Mouse (Mus musculus): ENCODE results near the gene Ccdc85c.

Ccdc85c gene

DNA sequence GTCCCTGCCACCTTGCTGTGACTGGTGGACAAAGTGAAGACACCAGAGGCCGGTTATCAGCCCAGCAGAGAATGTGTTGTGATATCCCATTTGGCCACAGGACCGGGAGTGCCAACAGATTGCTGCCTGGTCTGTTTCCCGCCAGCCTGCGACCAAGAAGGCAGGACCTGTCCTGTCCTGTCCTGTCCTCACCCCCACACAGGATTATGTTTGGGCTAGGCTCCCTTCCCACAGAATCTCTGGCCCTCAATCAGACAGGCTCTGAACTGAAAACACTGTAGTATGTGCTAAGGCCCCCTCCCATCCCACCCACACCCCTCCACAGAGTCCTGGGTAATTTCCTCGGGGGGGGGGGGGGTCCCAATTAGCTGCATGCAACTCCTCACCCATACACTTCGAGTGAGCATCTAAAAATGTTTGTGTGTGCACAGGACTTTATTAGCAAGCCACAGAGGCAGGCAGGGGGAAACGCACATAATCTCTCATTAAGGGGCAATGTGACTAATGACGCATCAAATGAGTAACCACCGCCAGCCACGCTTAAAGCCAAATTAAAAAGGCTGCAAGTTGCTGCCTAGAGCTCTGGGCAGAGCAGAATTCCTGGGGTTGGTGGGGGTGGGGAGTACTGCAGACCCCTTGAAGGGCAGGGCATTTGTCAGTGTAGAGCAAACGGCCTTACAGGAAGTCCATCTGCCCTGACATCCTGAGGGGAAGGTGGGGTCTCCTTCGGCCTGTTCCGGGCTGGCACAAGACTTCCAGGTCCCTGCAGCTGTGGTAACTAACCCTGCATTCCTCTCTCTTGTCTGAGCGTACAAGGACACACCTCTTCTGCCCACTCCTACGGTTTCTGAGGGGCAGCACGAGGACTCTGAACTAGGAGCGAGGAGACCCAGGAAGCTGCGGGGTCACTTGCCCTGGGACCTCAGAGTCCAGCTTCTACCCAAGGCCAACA is 61.9 kb downstream of the Ccdc85c start:
- no peak for DNase-seq

DNA sequence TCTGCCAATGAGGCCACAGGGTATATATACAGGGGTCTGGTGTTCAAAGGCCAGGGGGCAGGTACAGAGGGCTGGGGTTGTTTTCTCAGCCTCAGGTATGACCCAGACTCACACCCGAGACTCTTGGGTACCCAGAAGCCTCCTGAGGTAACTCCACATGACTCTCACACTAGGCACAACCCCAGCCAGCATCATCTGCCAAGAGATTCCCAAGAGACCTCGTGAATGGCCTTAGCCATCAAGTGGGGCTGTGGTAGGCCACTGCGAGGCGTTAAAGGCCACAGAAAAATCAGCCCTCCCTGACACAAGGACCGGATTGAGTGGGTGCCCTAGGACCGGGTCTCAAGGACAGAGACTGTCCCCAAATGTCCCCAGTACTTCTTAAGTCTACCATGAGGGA is 62.7 kb downstream of the Ccdc85c start:
- no peak for DNase-seq

DNA sequence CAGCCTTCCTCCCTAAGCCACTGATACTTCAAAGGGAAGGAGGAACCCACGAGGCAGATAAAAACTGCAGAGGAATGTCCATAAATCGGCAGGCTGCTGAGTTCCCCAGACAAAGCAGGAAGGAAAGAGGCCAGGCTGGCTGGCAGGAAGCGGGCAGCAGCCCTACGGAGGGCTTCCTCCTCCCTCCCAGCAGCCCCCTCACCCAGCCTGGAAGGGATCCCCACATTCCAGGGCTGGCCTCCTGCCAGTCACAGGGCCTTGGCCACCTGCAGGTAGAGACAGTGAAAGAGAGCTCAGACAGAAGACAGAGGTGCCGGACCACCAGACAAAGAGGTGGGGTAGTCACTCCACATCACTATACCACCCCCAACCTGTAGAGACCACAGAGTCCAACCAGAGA is 63.2 kb downstream of the Ccdc85c start:
- no peak for DNase-seq

DNA sequence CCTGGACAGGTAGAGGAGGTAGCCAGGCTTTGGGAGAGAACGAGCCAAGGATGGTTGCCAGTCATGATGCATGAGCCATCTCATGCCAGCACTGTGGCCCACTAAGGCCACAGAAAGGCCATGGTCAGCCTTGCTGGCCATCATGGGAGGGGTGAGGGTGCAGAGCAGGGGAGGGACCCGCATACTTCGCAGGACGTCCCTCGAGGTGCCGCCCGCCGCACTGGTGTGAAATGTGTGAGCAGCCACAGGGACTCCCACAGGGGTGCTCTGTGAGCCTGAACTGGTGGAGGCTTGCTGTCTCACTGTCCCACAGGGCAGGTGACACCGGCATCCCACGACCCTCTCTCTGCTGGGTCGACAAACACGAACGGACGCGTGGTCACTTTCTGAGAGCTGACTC is 64.6 kb downstream of the Ccdc85c start:
- DNase-seq, result no peak

DNA sequence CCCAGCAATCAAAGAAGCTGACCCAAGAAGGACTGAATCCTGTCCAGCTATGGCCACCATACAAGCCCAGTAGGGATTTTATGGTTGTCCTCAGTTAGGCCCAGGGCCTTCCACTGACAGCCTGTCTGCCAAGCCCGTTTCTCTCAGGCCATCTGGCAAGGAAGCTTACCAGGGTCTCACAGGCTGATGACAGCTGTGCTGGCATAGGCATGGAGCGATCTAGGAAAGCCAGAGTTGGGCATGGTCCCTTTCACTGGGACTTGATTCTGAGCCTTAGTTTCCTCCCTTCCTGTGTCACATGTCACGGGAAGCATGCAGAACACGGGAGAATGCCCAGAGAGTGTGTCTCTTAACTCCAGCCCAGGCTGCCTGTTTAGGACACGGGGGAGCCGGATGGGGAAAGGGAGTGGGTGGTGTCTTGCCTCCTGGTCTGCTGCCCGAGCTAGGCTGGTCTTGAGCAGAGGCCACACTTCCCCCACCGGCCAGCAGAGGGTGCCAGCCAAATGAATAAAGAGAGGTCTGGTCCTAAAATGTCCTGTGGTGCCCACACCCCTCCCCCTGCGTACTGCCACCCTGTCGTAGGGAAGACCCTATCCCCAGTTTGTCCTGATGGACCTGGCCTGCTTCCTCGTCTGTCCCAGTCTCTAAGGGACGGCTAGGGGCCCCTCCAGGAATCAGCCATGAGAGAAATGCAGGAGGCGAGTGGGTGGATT is 66.3 kb downstream of the Ccdc85c start:
- peak; percentile 80 for DNase-seq

DNA sequence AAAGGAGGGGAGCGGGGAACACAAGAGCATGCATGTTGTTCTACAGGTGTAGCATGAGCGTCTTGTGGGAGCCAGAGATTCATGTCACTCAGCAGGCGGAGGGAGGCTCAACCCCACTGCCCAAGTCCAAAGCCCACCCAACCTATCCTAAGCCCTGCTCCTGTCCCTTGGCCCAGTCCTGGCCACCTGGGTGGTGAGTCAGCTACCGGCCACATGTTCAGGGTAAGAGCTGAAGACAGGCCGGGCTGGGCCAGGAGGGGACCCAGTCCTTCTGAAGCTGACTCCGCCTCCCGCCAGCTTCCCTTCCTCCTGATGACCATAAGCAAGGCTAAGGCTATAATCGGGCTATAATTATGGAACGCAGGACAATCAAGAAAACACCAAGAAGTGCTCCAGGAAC is 67.0 kb downstream of the Ccdc85c start:
- DNase-seq, result no peak

DNA sequence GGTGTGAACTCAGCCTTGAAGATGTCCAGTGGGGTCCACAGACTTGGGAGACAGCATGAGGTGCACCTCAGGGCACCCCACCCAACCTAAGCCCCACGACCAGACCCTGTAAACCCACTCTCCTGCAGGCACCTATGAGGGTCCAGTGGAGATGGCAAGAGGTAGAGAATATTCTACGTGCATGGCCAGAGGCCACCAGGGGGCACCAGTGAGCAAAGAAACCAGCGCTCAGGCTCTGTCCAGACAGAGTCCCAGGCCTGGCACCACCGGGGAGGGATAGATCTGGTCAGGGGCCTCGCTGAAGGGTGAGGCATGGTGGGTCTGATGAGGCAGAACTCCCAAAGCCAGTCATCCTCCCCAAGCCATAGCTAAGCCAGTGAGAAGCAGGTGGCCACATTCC is 68.6 kb downstream of the Ccdc85c start:
- DNase-seq, result peak; percentile 95

DNA sequence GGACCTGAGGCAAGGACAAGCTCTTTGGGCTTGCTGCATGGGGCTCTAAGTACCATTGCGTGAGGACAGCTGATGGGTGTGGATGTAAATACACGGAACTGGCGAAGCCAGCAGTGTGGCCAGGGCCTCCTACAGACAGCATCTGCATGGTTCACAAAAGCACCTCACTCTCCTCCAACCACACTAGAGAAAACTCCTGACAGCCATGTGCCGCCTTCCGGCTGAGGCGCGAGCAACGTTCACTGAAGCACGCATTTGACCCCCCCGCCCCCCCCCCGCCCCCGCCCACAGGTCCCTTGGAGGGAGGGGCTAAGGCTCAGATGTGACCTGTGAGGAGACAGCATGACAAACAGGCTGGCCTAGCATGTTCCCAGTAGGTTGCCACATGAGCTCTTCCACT is 70.2 kb downstream of the Ccdc85c start:
- DNase-seq, result no peak

DNA sequence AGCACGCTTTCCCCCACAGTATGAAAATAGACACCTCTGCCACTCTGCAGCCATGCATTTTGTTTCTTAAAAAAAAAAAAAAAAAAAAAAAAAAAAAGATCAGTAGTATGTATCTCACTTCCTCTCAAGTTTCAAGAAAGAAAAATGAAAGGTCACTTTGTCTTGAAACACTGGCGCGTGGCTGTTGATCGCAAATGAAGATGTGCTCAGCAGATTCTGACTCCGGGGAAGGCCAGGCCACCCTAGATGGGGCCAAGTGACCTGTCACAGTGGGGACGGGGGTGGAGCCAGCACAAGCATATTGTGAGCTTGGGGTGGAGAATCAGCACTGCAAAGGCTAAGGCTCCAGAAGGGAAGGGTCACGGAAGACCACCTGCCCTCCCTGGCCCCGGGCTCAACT is 71.3 kb downstream of the Ccdc85c start:
- no peak for DNase-seq

DNA sequence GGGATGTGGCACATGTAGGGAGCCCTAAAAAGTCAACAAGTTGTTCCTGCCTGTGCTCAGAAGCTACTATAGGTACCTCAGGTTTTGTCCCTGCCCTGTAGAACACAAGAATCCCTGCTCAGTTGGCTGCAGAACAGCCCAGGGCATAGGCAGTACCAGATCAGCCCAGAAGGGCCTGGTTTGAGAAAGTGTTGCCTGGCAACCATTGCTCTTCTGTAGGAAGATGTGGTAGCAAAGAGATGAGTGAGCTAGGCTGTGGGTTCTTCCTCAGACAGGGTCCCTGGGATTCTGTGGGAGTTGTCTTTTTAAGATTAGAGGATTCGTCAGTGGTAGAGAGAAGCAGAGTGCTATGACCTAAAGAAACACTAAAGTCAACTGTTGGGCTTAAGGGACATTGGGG is 75.1 kb downstream of the Ccdc85c start:
- no peak for DNase-seq

DNA sequence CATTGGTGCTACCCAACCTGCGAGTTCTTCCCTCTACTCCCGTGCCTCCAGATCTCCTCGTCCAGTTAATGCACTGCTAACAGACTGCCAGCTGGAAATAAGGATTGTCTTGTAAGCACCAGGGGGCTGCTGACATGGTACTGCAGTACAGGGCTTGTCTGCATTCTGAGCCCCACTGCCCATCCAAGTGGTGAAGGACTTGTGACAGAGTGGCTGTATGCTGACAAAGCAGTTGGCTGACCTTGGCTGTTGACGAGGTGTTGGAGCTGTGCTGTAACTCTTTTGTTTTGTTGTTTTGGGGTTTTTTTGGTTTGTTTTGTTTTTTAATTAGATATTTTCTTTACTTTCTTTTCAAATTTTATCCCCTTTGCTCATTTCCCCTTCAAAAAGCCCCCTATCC is 76.8 kb downstream of the Ccdc85c start:
- no peak for DNase-seq

DNA sequence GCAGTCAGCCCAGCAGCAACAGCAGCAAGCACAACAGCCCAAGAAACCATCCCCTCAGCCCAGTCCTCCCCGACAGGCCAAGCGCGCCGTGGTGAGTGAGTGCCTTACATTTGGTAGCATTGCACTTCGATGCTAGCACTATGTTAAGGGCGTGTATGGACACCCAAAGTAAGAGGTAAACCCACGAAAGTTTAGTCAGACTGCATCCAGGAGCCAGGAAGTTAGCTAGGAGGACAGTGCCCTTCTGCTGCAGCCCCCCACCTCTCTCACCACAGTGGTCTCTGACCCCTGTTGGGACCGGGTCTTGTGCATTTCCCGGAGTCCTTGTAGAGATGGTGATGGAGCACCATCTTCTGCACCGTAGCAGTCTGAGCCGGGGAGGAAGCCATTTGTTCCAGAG is 79.5 kb downstream of the Ccdc85c start:
- no peak for DNase-seq

DNA sequence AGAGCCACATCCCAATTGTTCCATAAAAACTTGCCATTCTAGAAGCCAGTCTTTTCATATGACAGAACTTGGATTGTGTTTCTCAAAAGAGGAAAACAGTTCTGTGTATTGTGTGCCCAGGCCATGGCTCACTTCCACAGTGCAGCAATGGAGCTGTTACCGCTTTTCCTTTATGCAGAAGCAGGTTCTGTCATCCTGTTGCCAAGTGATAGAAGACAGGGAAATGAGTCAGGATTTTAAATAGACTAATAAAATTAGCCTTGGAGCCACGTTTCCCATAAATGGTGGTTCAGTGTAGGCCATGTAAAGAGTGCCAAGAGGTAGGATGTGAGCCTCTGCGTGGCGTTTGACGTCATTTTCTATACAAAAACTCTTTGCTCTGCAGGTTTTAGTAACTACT is 81.3 kb downstream of the Ccdc85c start:
- DNase-seq, result no peak

DNA sequence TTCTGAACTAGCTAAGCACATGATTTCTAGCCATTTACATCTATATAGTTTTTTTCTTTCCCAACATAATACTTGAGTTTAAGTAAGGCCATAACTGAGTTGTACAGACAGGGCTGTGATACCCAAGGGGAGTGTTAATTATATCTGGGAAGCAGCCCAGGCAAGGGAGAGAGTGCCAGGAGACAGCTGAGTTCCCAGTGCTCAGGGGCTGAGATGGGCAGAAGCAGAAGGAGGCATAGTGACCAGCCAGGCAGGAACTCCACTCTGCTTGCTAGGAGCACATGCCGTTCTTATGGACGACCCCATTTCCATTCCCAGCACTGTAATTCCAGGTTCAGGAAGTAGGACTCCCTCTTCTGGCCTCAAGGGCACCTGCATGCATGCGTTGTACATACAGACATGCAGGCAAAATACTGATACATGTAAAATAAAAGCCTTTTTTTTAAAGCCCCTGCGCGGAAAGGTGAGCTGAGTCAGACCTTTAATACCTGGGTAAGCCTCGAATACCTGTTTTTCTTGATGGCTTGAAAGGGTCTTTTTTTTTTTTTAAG is 87.6 kb downstream of the Ccdc85c start:
- peak; percentile 30 for DNase-seq

DNA sequence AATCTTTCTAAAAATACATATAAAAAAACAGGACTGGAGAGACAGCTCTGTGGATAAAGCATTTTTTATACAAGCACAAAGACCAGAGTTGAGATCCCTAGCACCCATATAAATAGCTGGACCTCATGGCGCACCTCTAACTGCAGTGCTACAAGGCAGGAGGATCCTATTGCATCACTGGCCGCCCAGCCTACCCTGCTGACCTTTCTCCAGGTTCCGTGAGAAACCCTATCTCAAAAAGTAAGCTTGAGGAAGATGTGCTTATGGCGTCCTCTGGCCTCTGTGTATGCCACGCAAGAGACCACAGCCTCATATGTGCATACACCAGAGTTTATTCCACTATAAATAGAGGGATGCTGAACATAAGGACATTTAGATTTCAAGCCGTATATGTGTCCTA is 93.5 kb downstream of the Ccdc85c start:
- DNase-seq, result no peak

DNA sequence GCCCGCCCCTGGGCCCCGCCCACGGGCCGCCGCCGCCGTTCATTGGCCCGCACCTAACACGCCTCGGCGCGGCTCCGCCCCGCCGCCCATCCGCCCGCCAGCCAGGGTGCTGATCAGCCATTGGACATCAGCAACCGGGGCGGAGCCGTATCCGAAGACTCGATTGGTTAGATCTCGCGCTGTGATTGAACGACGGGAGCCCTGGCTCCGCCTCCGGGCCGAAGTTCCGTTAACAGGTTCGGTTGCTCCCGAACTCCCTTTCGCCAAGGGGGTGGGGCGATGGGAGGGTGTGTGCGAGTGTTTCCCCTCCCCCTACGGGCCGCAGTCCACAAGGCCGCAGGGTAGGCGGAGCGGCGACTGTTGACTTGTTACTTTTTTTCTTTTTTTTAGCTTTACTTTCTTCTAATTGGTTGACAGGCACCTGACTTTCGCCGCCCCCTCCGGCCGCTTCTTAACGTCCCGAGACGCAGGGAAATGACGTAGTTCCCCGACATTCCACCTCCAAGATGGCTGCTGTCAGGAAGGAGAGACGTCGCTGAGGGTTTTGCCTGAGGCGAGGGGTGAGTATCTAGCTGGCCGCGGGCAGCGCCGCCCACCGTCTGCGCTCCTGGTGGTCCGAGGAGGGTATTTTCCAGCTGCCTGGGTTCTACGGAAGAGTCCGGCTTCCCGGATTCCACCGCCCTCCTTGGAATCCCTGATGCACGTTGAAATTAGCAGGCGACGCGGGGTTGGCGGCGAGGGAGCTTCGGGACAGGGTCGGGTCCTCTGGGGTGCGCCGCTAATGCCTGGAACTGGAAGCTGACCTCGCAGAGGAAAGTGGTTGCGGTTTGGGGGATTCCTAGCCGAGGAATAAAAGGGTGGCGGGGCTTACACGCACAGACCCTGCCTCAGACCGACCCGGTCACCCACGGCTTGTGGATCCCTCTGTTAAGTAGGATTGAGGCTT is 95.6 kb downstream of the Ccdc85c start, which contains the start of gene Ccnk:
Ccnk (plus strand) TSS at position 259 of the 946 bp plus-strand sequence.
- DNase-seq, result peak; percentile 95

DNA sequence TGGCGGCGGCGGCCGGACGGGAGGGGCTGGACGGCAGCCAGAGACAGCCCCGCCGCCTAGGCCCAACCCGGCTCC is 96.1 kb downstream of the Ccdc85c start, which contains the start of gene Setd3:
Setd3 (minus strand) TSS at position 69 of the 75 bp plus-strand sequence.
- DNase-seq, result no peak

DNA sequence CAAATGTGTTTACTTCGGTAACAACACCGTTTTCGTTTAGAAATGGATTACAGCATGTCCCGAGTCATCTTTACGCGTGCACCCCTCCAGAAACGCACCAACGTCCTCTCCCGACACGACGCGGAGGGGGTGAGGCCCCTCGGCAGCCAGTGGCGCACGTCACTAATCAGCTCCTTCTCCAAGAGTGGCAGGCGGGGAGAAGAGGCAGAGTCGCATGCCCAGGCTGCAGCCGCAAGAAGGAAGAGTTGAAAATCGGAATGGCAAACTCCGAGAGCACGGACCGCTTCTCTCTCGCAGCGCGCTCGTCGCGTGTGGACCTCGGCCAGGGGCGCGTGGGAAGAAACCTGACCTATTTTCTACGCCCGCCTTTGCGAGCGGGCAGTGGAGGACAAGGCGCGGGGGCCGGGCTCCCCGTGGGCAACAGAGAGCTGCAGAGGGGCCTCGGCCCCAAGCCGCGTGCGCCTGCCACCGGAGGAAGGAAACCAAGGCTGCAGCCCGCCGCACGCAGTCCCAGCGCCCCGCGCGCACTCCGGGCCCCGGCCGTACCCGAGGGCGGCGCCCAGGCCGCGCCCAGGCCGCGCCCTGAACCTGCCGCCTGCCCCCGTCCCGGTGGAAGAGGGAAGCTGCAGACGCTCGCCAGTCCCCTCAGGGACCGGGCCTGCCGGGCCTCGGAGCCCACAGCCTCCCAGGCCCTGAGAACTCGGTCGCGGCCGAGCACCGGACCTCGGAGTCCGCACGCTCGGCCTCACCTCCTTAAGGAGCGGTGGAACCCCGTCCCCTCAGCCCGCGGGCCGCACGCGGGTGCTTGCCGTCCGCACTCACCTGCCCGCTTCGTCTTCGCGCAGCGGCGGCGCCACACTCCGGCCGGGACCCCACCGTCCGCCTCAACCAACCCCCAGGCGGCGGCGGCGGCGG is 96.6 kb downstream of the Ccdc85c start:
- peak; percentile 52 for DNase-seq

DNA sequence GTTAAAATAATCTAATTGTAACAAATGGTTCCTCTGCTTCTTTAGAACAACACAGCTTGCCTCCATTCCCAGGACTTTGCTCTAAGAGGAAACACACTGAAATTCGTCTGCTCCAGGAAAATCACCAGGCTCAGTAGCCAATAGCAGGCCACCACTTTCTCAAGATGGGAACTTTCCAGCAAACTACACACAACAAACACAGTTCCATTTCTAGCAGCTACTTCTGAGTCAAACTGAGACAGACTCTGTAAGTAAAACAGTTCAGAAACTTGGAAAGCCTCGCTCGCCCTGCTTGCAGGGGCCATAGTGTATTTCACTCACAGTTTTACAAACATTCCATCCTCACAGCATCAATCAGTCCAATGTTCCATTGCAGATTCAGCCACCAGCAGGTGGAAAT is 98.9 kb downstream of the Ccdc85c start:
- DNase-seq, result no peak

DNA sequence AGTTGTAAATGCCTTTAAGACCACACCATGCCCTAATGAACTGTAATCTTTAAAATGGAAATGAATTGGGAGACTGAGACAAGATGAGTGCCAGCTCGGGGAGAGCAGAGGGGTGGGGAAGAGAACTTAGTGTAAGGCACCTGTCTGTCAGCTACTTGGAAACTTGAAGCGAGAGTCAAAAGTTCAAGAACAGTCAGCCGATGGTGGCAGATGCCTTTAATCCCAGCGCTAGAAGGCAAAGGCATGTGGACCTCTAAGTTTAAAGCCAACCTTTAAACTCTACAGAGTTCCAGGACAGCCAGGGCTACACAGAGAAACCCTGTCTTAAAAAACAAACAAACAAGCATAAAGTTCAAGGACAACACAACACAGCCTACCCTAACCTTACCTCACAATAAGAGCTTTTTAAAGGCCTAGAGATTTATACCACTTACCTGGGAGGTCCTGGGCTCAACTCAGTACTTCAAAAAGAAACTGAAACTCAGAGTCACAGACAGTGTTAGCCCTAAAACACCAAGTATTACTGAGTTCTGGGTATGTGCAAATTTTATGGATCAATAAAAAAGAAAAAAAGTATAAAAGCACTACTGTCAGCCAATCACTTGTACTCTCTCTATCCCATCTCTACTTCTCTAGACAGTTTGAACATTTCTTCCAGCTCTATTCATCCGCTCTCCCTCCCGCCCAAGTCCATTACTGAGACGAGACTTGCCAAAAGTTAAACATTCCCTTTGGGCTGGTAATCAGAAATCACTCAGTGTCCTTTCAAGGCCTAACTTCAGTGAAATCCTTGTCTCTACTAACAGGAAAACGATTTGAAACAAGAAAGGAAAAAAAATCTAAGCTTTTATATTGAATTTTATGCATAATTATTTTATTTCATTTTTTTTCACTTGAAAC is 100.4 kb downstream of the Ccdc85c start:
- DNase-seq, result no peak

DNA sequence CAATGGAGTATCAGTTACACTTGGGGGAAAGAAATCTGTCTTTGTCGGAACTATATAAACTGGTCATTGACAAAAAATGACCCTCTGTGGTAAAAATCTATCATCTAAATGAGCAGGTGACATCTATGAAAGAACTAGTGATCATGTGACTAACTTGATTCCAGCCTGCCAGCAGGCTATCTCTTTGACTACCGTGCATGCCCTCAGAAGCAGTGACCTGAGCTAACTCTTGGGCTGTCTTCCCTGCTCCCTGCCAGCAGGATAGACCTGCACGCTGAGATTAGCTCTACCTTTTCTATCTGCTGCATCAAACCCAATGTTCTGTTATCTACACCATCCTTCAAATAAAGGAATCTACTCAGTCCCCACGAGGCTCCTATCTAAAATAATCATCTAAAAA is 102.6 kb downstream of the Ccdc85c start:
- no peak for DNase-seq

Measured in right cerebral cortex, postnatal 4 days (tissue).